Mouse (Mus musculus): ENCODE data around the gene Tmem51. TPM values are rescaled to one million over a fixed set of nuclear protein-coding genes. Genes with fewer than 3 reads are reported as not detected.

The Tmem51 gene
- 8.0 and 9.6 TPM in 2 replicates for polyA plus RNA-seq (2012; rRNA removed)

DNA sequence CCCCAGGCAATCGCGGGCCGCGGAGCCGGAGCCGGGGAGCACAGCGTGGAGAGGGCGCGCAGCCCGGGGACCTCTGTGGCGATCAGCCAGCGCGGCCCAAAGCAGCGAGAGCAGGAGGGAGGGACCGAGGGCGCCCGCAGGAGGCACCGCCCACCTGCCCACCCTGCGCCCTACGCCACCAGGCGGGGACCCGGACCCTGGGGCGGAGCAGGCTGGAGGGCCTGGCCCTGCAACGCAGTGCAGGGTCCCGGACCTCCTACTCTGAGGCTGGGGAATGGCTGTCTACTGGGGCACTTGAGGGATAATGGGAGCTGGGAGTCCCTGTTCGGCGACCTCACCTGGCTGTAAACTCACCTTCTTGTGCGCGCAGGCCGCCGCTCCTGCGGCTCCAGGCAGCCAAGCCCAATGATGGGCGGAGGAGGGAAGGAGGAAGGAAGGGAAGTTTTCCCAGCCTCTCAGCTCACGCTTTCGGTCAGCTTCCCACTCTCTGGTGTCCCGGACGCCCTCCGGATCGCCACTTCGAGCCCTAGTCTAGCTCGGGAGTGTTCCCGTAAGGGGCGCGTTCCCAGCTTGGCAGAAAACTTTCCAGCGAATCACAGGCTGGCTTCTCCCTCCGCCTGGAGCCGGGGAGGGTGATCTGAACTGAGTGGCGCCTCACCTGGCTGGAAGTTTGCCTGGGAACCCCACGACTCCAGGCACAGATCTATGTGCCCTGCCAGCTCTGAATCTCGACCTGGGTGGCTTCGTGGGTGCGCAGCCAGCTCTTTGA is at the start of gene Tmem51:
Gene Tmem51 (minus strand): TSS at position 174 of the 769 bp plus-strand sequence.
- Histone ChIP-seq H3K4me3 (ENCODE audit: control insufficient read depth, insufficient read depth, low read length) (peak within 1 kb of the TSS; percentile 58), H3K27ac (ENCODE audit: control insufficient read depth, insufficient read depth, low read length) (0 out of 2 replicates have a peak within 1 kb of the TSS, but pooled peaks have one; percentile 6), H3K4me1 (replicated peaks; ENCODE audit: control insufficient read depth, insufficient read depth, low read length) (peaks cover 22% of the 10 kb centered on the region), H3K27me3 (ENCODE audit: control insufficient read depth, insufficient read depth, low read length) (no peaks in the 10 kb centered on the region; the same call in 1 of the 2 replicates), H3K36me3 (ENCODE audit: control insufficient read depth, insufficient read depth, low read length) (no peaks in the 10 kb centered on the region)
- WGBS = 2% methylated on average over 52 of the region's 52 CpGs
- DNase-seq = peak; percentile 41
- TF ChIP-seq CTCF (IDR thresholded peaks at IDR 0.05; ENCODE audit: borderline replicate concordance, control insufficient read depth, extremely low read depth, insufficient read depth, low read length, poor library complexity) (no peak), POLR2A (IDR thresholded peaks at IDR 0.05; ENCODE audit: control insufficient read depth, extremely low read depth, insufficient read depth, low read length, poor library complexity) (no peak)

DNA sequence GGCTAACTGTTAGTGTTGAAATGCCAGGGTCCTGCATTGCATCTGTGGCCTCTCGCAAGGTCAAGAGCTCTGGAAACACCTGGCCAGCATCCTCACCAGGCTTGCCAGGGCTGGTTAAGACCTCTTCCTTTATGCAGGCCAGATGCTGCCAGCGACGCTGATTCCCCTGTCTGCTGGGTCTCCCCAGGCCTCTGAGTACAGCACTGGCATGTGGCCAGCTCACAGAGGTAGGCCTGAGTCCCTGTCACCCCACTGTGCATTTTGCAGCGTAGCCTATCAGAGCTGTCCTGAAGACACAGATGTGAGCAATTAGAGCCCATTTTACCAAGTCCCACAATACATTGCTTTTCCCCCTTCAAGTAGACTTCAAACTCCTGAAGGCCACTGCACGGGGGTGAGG is 46.1 kb upstream of the Tmem51 start:
- Histone ChIP-seq H3K36me3 (ENCODE audit: control insufficient read depth, insufficient read depth, low read length) (no peaks in the 10 kb centered on the region), H3K4me1 (replicated peaks; ENCODE audit: control insufficient read depth, insufficient read depth, low read length) (no peaks in the 10 kb centered on the region; the same call in 1 of the 2 replicates), H3K27ac (ENCODE audit: control insufficient read depth, insufficient read depth, low read length) (no peak overlapping the region), H3K27me3 (ENCODE audit: control insufficient read depth, insufficient read depth, low read length) (no peaks in the 10 kb centered on the region), H3K4me3 (ENCODE audit: control insufficient read depth, insufficient read depth, low read length) (no peak overlapping the region)
- no peak for DNase-seq
- TF ChIP-seq CTCF (IDR thresholded peaks at IDR 0.05; ENCODE audit: borderline replicate concordance, control insufficient read depth, extremely low read depth, insufficient read depth, low read length, poor library complexity) (no peak), POLR2A (IDR thresholded peaks at IDR 0.05; ENCODE audit: control insufficient read depth, extremely low read depth, insufficient read depth, low read length, poor library complexity) (no peak)
- WGBS = 49% methylated on average over 5 of the region's 5 CpGs

DNA sequence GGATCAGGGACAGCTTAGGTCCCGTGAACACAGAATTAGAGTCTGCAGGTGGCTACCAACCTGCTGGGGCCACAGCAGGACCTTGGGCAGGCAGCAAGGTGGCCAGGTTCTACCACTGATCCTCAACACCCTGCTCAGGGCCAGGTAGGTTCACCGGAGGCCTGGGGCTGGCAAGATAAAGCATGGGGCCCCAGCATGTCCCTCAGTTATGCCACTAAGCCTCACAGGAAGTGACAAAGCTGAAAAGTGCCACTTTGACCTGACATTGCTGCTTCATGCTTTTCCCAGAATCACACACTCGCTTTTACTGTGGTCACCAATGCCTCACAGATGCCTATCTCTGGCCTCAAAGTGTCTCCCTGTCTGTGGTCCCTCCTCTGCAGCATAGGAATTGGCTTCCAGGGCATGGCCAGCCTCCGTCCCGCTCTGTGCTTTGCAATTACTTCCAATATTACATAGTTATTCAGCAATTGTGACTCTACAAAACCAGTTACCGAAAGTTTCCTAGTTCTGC is 43.2 kb upstream of the Tmem51 start:
- 6% methylated on average over 6 of the region's 6 CpGs for WGBS
- no peak for DNase-seq
- Histone ChIP-seq H3K36me3 (ENCODE audit: control insufficient read depth, insufficient read depth, low read length) (no peaks in the 10 kb centered on the region), H3K4me3 (ENCODE audit: control insufficient read depth, insufficient read depth, low read length) (no peak overlapping the region), H3K4me1 (replicated peaks; ENCODE audit: control insufficient read depth, insufficient read depth, low read length) (no peaks in the 10 kb centered on the region; the same call in 1 of the 2 replicates), H3K27me3 (ENCODE audit: control insufficient read depth, insufficient read depth, low read length) (no peaks in the 10 kb centered on the region), H3K27ac (ENCODE audit: control insufficient read depth, insufficient read depth, low read length) (no peak overlapping the region)
- TF ChIP-seq CTCF (IDR thresholded peaks at IDR 0.05; ENCODE audit: borderline replicate concordance, control insufficient read depth, extremely low read depth, insufficient read depth, low read length, poor library complexity) (no peak), POLR2A (IDR thresholded peaks at IDR 0.05; ENCODE audit: control insufficient read depth, extremely low read depth, insufficient read depth, low read length, poor library complexity) (no peak)

DNA sequence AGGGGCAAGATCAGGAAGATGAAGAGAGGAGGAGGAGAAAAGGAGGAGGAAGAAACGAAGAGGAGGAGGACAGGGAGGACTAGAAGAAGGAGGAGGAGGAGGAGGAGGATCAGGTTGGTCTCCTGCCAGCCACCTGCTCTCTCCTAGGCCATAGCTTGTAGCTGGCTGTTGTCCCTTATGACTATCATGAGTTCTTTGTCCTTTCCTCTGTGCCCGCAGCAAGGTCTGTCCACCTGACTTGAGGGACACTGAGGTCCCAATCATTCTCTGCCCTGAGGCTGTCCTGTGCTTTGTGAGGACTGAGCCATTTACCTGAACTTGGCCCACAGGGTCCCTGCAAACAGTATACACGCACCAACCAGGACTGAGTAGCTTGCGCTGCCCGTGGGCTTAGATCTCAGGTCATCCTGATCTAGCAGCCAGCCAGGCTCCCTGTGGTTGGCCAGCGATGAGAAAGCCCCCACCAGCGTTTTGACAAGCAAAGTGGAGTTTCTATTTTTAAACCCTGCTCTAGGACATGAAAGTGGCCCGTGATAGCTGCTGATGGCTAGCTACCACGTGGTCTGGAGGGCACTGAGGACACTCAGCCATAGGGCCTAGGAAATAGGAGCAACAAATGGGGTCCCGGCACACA is 42.7 kb upstream of the Tmem51 start:
- Histone ChIP-seq H3K36me3 (ENCODE audit: control insufficient read depth, insufficient read depth, low read length) (no peaks in the 10 kb centered on the region), H3K27me3 (ENCODE audit: control insufficient read depth, insufficient read depth, low read length) (no peaks in the 10 kb centered on the region), H3K4me3 (ENCODE audit: control insufficient read depth, insufficient read depth, low read length) (no peak overlapping the region), H3K4me1 (replicated peaks; ENCODE audit: control insufficient read depth, insufficient read depth, low read length) (no peaks in the 10 kb centered on the region; the same call in 1 of the 2 replicates), H3K27ac (ENCODE audit: control insufficient read depth, insufficient read depth, low read length) (no peak overlapping the region)
- WGBS = 27% methylated on average over 10 of the region's 10 CpGs
- no peak for DNase-seq
- TF ChIP-seq CTCF (IDR thresholded peaks at IDR 0.05; ENCODE audit: borderline replicate concordance, control insufficient read depth, extremely low read depth, insufficient read depth, low read length, poor library complexity) (no peak), POLR2A (IDR thresholded peaks at IDR 0.05; ENCODE audit: control insufficient read depth, extremely low read depth, insufficient read depth, low read length, poor library complexity) (no peak)

DNA sequence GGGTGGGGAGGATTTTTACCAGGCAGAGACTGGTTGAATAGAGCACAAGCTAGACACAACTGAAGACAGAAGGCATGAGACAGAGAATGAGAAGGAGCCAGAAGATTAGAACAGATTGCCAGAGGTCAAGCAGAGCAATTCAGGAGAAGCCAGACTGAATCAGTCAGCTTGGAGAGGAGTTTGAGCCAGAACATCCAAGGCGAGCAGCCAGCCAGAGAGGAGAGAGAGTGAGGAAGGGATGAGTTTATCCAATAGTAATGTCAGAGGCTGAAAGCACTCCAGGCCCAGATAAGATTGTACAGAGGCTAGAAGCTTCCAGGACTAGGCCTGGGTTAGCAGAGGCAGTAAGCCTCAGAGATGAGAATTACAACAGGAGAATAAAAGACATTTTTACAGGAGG is 37.1 kb upstream of the Tmem51 start:
- H3K4me1 ChIP-seq (replicated peaks; ENCODE audit: control insufficient read depth, insufficient read depth, low read length) = no peaks in the 10 kb centered on the region
- no peaks in the 10 kb centered on the region for H3K36me3 ChIP-seq (ENCODE audit: control insufficient read depth, insufficient read depth, low read length)
- no peak for DNase-seq
- 83% methylated on average over 1 of the region's 1 CpGs for WGBS
- H3K27ac ChIP-seq (ENCODE audit: control insufficient read depth, insufficient read depth, low read length) = no peak overlapping the region
- H3K27me3 ChIP-seq (ENCODE audit: control insufficient read depth, insufficient read depth, low read length) = no peaks in the 10 kb centered on the region
- TF ChIP-seq CTCF (IDR thresholded peaks at IDR 0.05; ENCODE audit: borderline replicate concordance, control insufficient read depth, extremely low read depth, insufficient read depth, low read length, poor library complexity) (no peak), POLR2A (IDR thresholded peaks at IDR 0.05; ENCODE audit: control insufficient read depth, extremely low read depth, insufficient read depth, low read length, poor library complexity) (no peak)
- no peak overlapping the region for H3K4me3 ChIP-seq (ENCODE audit: control insufficient read depth, insufficient read depth, low read length)

GRCm38 (mm10) chr4:142118522-142118921 is 34.4 kb upstream of the Tmem51 start:
- Histone ChIP-seq H3K27me3 (ENCODE audit: control insufficient read depth, insufficient read depth, low read length) (no peaks in the 10 kb centered on the region), H3K27ac (ENCODE audit: control insufficient read depth, insufficient read depth, low read length) (no peak overlapping the region), H3K4me3 (ENCODE audit: control insufficient read depth, insufficient read depth, low read length) (no peak overlapping the region), H3K4me1 (replicated peaks; ENCODE audit: control insufficient read depth, insufficient read depth, low read length) (no peaks in the 10 kb centered on the region), H3K36me3 (ENCODE audit: control insufficient read depth, insufficient read depth, low read length) (no peaks in the 10 kb centered on the region)
- 94% methylated on average over 7 of the region's 7 CpGs for WGBS
- DNase-seq = no peak
- TF ChIP-seq POLR2A (IDR thresholded peaks at IDR 0.05; ENCODE audit: control insufficient read depth, extremely low read depth, insufficient read depth, low read length, poor library complexity) = no peak
- no peak for TF ChIP-seq CTCF (IDR thresholded peaks at IDR 0.05; ENCODE audit: borderline replicate concordance, control insufficient read depth, extremely low read depth, insufficient read depth, low read length, poor library complexity)

All from thymus, adult 2 months (tissue).